Mouse (Mus musculus): ENCODE measurements at regions not wholly inside any gene's neighbourhood (a gene's known extent, or its start where the extent isn't known, plus 50 kb on each side); places are given as distances from the start of the nearest gene placed in this dataset.
"Not testable (repeated sequence)": the region's sequence is repeated elsewhere in the genome, so short reads cannot be mapped to it uniquely, and the experiment has no call there.

DNA sequence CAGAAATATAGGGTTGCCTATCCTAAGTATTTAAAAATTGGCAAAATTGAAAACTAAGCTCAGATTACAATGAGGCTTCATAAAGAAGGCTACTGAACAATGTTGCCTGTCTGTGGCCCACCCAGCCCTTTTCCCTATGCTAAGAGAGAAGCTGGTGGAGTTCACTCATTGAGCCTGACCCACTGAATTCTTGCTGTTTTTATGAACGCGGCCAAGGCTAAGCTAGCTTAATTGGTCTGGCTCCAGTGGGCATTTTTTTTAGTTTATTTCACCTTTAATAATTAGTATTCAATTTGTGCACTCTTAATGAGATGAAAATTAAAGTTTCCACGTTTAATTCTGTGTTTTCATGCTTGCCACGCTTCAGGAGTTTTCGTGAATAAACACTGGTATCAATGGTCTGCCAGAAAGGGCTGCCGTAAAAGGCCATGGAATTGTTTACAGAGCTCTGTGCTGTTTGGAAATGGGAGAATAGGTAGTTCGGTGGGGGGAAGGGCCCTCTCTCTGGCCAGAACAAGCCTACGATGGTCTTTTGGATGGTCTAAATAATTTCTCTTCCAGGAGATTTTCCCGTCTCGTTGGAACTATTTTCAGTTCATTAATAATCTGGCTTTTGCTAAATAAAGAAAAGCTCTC is 329.7 kb upstream of the Irx1 start:
- 20% methylated on average over 10 of the region's 10 CpGs for WGBS
- DNase-seq (ENCODE audit: low spot score): no peak
- H3K27me3 ChIP-seq (replicated peaks; ENCODE audit: low read depth, poor library complexity, severe bottlenecking): peaks cover 79% of the 10 kb centered on the region

DNA sequence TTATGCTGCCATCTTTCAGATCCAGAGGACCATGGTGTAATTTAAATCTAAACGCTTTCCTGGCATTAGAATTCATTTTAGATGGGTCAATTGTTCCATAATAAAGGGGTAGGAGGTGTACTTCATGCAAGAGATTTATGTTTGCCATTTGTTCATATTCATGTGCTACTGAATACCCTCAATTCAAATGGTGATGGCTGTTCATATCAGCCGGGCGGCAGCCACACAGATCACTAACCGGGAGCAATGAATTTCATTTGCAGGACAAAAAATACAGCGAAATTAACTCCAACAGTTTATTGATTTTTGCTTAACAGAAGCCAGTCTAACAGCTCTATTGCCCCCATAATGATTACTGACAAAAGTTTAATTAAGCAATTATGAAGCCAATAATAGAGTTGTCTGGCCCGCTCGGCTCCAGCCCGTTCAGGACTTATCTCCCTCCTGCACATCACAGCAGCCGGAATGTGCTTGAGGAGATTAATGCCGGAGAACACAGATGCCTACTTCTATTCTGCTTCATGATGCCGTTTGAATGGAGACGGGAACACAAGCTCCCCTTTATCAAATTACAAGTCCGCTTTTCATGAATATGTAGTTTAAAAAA is 330.3 kb upstream of the Irx2 start:
- H3K27me3 ChIP-seq (replicated peaks; ENCODE audit: low read depth, poor library complexity, severe bottlenecking): peaks cover 85% of the 10 kb centered on the region
- no peak overlapping the region for H3K4me3 ChIP-seq
- peaks cover 39% of the 10 kb centered on the region for H3K4me1 ChIP-seq

More for the DNA sequence above, 329.7 kb upstream of the Irx1 start:
- Histone ChIP-seq H3K36me3 (replicated peaks) (no peaks in the 10 kb centered on the region), H3K27ac (replicated peaks) (no peak overlapping the region), H3K4me3 (no peak overlapping the region), H3K9me3 (no peaks in the 10 kb centered on the region), H3K4me1 (peaks cover 50% of the 10 kb centered on the region)

GRCm38 (mm10) chr13:72299660-72300059 is 329.0 kb upstream of the Irx2 start:
- peaks cover 81% of the 10 kb centered on the region for H3K27me3 ChIP-seq (replicated peaks; ENCODE audit: low read depth, poor library complexity, severe bottlenecking)
- 18% methylated on average over 3 of the region's 3 CpGs for WGBS
- H3K27ac ChIP-seq (replicated peaks): no peak overlapping the region
- H3K4me1 ChIP-seq: peaks cover 35% of the 10 kb centered on the region
- peak; percentile 45 for DNase-seq (ENCODE audit: low spot score)
- H3K4me3 ChIP-seq: no peak overlapping the region
- no peaks in the 10 kb centered on the region for H3K9me3 ChIP-seq
- H3K36me3 ChIP-seq (replicated peaks): no peaks in the 10 kb centered on the region

More for the DNA sequence above, 330.3 kb upstream of the Irx2 start:
- H3K27ac ChIP-seq (replicated peaks): no peak overlapping the region
- WGBS: 46% methylated on average over 13 of the region's 13 CpGs
- DNase-seq (ENCODE audit: low spot score): no peak
- H3K36me3 ChIP-seq (replicated peaks): no peaks in the 10 kb centered on the region
- no peaks in the 10 kb centered on the region for H3K9me3 ChIP-seq

DNA sequence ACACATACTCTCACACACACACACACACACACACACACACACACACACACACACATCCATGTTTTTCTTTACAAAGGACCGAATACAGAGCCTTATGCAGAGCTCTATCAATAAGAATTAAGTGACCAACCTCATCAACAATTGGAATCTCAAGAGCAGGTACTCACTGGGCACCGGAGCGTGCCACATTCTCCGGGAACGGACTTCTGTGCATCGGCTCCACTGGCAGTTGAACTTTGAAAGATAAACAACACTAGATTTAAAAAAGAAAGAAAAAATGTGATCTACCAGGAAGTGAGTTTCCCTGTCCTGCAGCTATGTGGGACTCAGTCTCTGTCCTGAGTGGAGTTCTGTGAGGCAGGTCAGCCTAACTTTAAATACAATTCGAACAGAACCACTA is 327.5 kb upstream of the Irx2 start:
- no peaks in the 10 kb centered on the region for H3K9me3 ChIP-seq
- DNase-seq (ENCODE audit: low spot score): no peak
- H3K4me3 ChIP-seq: no peak overlapping the region
- 78% methylated on average over 7 of the region's 7 CpGs for WGBS
- peaks cover 69% of the 10 kb centered on the region for H3K27me3 ChIP-seq (replicated peaks; ENCODE audit: low read depth, poor library complexity, severe bottlenecking)
- no peak overlapping the region for H3K27ac ChIP-seq (replicated peaks)
- H3K36me3 ChIP-seq (replicated peaks): no peaks in the 10 kb centered on the region
- peaks cover 35% of the 10 kb centered on the region for H3K4me1 ChIP-seq

DNA sequence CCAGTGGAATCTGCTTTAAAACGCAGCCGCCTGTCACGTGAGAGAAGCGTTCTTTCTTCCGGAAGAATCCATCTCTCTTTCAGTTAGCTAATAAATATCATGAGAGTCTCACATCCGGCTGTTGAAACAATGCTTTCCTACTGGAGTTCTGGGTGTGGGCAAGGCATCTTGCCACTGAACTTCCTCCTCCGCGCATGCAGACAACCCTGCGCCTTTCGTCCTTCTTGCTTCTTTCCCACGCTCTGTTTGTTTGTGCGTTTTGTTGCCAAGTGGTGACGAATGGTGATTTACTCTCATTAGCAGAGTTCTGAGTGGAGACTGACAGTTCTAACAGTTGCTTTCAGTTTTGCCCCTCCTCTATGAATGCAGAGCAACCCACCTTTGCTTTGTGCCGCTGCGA is 326.8 kb upstream of the Irx2 start:
- no peak overlapping the region for H3K27ac ChIP-seq (replicated peaks)
- H3K27me3 ChIP-seq (replicated peaks; ENCODE audit: low read depth, poor library complexity, severe bottlenecking): peaks cover 62% of the 10 kb centered on the region
- 82% methylated on average over 15 of the region's 15 CpGs for WGBS
- H3K4me3 ChIP-seq: no peak overlapping the region
- no peaks in the 10 kb centered on the region for H3K9me3 ChIP-seq
- peaks cover 35% of the 10 kb centered on the region for H3K4me1 ChIP-seq
- no peak for DNase-seq (ENCODE audit: low spot score)
- no peaks in the 10 kb centered on the region for H3K36me3 ChIP-seq (replicated peaks)

DNA sequence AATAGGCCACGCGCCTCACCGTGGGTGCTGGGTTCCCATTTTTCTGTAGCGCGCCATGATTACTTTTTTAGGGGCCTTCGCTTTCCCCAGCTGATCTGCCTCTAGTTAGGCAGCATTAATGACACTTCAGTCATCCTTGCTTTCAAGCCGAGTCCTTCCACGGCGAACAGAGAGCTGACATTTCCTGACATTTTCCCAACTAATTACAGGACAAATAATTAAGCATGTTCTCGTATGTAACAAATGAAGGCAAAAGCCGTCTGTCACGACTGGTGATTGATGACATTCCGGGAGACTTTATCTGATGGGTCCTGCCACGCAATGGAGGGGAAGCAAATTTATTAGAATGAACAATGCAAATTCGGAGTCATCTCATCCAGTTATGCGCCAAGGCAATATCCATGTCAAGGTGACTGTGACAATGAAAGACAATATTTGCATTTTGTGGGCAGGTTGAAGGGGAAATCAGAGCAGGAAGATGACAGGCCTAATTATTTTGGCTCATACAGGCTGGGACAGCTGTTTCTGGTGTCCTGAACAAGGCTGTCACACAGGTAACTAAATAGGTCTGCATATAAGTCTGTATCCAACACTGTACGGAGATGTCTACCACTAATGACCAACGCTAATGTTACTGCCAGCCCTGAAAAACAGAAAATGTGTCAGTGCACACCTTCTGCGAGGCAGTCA is 326.0 kb upstream of the Irx2 start:
- H3K4me3 ChIP-seq: no peak overlapping the region
- H3K27ac ChIP-seq (replicated peaks): no peak overlapping the region
- H3K9me3 ChIP-seq: no peaks in the 10 kb centered on the region
- H3K27me3 ChIP-seq (replicated peaks; ENCODE audit: low read depth, poor library complexity, severe bottlenecking): peaks cover 54% of the 10 kb centered on the region
- no peak for DNase-seq (ENCODE audit: low spot score)
- 83% methylated on average over 19 of the region's 19 CpGs for WGBS
- H3K4me1 ChIP-seq: peaks cover 31% of the 10 kb centered on the region
- no peaks in the 10 kb centered on the region for H3K36me3 ChIP-seq (replicated peaks)

DNA sequence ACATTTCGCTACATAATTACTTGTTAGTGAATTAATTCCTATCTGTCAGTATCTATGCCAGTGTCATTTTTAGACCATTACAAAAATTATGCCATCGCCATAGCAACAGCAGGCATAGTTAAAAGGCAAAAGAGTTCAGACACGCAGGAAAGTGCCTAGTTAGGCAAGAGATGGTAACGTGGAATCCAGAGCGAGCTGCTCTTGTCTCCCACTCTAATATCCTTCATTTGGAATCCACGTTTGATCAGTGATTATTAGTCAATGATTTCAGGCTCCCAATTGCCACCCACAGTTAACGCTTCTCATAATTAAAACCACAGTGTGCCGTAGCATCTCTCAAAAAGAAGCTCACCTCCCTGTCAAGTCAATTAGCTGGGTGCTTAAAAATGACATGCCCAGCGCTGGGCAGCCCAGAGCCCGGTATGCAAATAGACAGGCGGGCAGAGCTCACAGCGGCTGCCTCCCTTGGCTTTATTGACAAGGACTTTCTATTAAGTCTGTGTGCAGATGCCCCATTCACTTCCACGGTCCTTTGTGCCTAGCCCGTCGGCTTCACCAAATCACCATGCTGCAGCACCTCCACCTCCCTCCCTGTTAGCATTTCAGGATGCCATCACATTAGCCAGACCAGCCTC is 325.4 kb upstream of the Irx2 start:
- Histone ChIP-seq H3K27ac (replicated peaks) (no peak overlapping the region), H3K27me3 (replicated peaks; ENCODE audit: low read depth, poor library complexity, severe bottlenecking) (peaks cover 52% of the 10 kb centered on the region), H3K36me3 (replicated peaks) (no peaks in the 10 kb centered on the region), H3K4me3 (no peak overlapping the region), H3K4me1 (peaks cover 29% of the 10 kb centered on the region), H3K9me3 (no peaks in the 10 kb centered on the region)
- DNase-seq (ENCODE audit: low spot score): no peak
- 62% methylated on average over 15 of the region's 15 CpGs for WGBS

GRCm38 (mm10) chr13:72324041-72324690 is 304.5 kb upstream of the Irx2 start:
- no peaks in the 10 kb centered on the region for H3K9me3 ChIP-seq
- no peak overlapping the region for H3K4me3 ChIP-seq
- 0 out of 2 replicates have a peak, but pooled peaks cover 3% of the 10 kb centered on the region for H3K27me3 ChIP-seq (replicated peaks; ENCODE audit: low read depth, poor library complexity, severe bottlenecking)
- no peak overlapping the region for H3K27ac ChIP-seq (replicated peaks)
- no peak for DNase-seq (ENCODE audit: low spot score)
- H3K36me3 ChIP-seq (replicated peaks): no peaks in the 10 kb centered on the region
- H3K4me1 ChIP-seq: peaks cover 3% of the 10 kb centered on the region; the same call in 1 of the 2 replicates
- WGBS: 59% methylated on average over 10 of the region's 10 CpGs

GRCm38 (mm10) chr13:72326201-72326600 is 302.4 kb upstream of the Irx2 start:
- H3K27ac ChIP-seq (replicated peaks); H3K36me3 ChIP-seq (replicated peaks); DNase-seq (ENCODE audit: low spot score); H3K9me3 ChIP-seq; H3K4me3 ChIP-seq; H3K4me1 ChIP-seq; H3K27me3 ChIP-seq (replicated peaks; ENCODE audit: low read depth, poor library complexity, severe bottlenecking): not testable (repeated sequence)
- 75% methylated on average over 1 of the region's 1 CpGs for WGBS

GRCm38 (mm10) chr13:72345647-72346133 is 282.9 kb upstream of the Irx2 start:
- Histone ChIP-seq H3K27ac (replicated peaks) (no peak overlapping the region), H3K9me3 (no peaks in the 10 kb centered on the region), H3K27me3 (replicated peaks; ENCODE audit: low read depth, poor library complexity, severe bottlenecking) (peaks cover 65% of the 10 kb centered on the region), H3K4me1 (0 out of 2 replicates have a peak, but pooled peaks cover 12% of the 10 kb centered on the region), H3K36me3 (replicated peaks) (no peaks in the 10 kb centered on the region), H3K4me3 (no peak overlapping the region)
- WGBS: 8% methylated on average over 6 of the region's 6 CpGs
- DNase-seq (ENCODE audit: low spot score): no peak

DNA sequence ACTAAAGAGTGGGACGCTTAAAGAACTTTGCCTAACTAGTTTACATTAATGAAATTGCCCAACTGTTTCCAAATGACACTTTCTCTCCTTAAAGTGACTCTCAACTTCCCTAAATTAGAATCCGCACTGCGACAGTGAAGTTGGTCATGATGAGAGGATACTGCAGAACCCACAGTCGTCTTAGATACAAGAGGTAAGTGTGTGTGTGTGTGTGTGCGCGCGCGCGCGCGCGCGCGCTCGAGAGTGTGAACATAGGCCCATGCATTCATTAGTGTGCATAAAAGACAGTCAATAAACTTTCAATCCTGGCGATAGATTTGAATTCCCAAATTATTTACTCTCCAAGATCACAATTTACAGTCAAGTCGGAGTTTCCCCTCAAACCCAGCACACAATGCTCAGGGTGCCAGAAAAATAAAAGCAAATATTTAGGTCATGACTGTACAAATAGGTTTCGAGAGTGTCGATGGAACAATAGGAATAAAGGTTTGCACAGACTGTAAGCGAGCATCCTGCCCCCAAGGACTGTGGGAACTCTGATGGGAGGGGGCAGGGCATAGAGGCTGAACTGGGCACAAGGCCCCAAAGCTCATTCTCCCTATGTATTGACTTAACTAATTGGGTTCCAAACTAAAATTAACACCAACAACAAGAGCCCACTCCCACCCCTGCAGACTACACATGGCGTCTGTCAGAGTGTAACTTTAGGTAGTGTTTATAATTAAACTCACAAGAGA is 282.2 kb upstream of the Irx2 start:
- H3K27me3 ChIP-seq (replicated peaks; ENCODE audit: low read depth, poor library complexity, severe bottlenecking): peaks cover 71% of the 10 kb centered on the region
- 29% methylated on average over 21 of the region's 21 CpGs for WGBS

More for the DNA sequence above, 282.2 kb upstream of the Irx2 start:
- Histone ChIP-seq H3K36me3 (replicated peaks) (no peaks in the 10 kb centered on the region), H3K9me3 (no peaks in the 10 kb centered on the region), H3K4me1 (0 out of 2 replicates have a peak, but pooled peaks cover 12% of the 10 kb centered on the region), H3K27ac (replicated peaks) (no peak overlapping the region), H3K4me3 (no peak overlapping the region)
- DNase-seq (ENCODE audit: low spot score): no peak
